Mouse (Mus musculus) liver, adult 2 months (tissue): Measurements from ENCODE around the gene Klf13.

ENCODE experiments used
- CTCF ChIP-seq: fragments of 200-500 bp; IDR thresholded peaks from 2 replicates; pipeline ENCODE4 v1.5.1; 2011; ENCODE audit warnings: low read depth, low read length, control low read depth
- POLR2A ChIP-seq: fragments of 200-500 bp; IDR thresholded peaks from 2 replicates; pipeline ENCODE4 v1.6.1; 2011; ENCODE audit warnings: low read length, control low read depth; ENCODE audit not compliant: insufficient read depth; ENCODE audit errors: extremely low read depth

DNA sequence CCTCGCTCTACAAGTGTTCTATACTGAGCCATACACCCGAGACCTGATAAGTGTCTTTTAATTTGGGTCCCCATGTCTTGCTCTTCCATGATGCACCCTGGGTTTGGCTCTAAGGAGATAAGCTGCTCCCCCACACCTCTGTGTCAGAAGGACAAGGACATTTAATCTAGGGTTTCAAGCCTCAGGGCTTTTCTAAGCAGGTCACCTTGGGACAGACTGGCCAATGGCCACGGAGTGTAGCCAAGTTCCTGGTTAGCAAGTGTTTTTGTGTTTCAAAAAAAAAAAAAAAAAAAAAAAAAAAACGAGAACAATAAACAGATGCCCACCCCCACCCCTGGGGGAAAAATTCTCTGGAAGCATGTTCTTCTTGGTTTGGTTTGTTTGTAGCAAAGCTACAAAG is 9.6 kb downstream of the Klf13 start:
- TF ChIP-seq CTCF (no peak), POLR2A (no peak)
